Mouse (Mus musculus) kidney, adult 9 months (tissue): ENCODE results near the gene Csn1s2b.
"Not testable (repeated sequence)": the region's sequence is repeated elsewhere in the genome, so short reads cannot be mapped to it uniquely, and the experiment has no call there.

ENCODE experiments used
- DNase-seq: peaks from one replicate; pipeline ENCODE4 v3.0.0; 2022

Gene Csn1s2b

GRCm38 (mm10) chr5:87807782-87808181 is at the start of gene Csn1s2b:
Gene Csn1s2b (plus strand): TSS chr5:87808082.
- no peak for DNase-seq

DNA sequence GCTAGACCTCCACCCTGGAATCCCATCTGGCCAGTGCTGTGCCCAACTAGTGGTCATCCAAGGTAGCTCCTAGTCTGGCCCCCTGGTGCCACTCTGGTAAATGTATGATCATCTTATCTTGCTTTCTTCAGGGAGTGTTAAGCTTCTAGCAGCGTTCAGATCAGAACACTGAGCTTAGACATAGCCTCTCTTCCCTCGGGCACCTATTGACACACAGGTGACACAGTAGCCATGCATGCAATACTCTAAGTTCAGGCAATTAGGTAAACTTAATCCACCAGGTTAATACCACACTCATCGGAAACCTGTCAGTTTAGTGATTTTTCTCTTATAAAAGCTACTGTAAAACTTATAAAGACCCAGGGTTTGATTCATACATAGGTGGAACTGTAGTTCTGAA is 43.3 kb upstream of the Csn1s2b start:
- no peak for DNase-seq

- not testable (repeated sequence) for DNase-seq
Measured at GRCm38 (mm10) chr5:87772151-87772550, 35.7 kb upstream of the Csn1s2b start.

DNA sequence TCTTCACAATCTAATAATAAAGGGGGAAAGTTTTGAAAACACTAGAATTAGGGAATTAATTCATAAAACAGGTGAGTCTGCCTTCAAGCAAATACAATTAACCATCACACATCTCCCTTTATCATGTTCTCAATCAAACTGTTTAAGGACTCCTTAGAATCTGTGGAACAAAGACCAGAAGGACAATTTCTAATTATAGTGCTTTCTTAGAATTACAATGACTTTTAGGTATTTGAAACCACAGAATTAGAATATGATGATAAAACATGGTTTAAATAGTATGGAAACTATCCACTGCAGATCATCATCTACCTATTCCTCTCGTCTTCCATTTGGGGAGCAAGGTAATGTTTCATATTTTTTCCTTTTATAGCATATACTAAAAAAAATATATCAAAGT is 33.6 kb upstream of the Csn1s2b start, which contains the start of gene Csn1s2a:
Gene Csn1s2a, plus strand, starts transcription at position 301 of the 400 bp plus-strand sequence.
- DNase-seq, result no peak

DNA sequence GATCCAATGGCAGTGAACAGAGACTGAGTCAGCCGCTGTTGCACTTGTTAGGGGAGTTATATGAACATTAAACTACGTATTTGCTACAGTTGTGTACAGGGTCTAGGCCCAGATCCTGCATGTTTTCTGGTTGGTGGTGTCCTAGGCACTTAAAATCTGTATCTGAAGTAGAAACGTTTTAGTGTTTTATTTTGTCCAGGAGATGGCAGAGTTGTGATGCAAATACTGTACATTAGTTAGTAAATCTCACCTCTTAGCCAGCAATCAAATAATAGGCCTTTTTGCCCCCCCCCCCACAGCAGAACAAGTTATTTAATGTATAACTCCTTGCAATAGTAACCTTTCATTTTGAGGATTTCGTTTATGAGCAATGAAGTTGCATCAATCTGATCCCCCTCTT is 25.2 kb upstream of the Csn1s2b start:
- DNase-seq, result no peak

- DNase-seq, result no peak
Measured at GRCm38 (mm10) chr5:87809253-87809652, 1.4 kb downstream of the Csn1s2b start.

DNA sequence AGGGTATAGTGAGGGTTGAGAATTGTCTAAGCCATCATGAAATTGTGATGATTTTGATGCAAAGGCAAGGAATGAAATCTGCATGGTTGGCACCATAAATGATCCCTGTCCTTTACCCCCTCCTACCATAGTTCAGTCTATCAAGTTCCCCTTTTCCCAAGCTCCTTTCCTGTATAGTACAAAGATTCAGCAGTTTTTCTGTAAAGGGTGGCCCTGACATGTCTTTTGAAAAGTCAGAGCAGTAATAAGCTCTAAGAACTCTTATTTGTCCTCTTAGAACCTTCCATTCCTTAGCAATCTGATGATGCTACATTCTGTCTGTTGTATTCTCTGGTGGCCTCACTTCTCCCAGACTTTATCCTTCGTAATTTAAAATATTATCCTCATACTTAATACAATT is 17.5 kb downstream of the Csn1s2b start, which contains the start of gene Prr27:
Gene Prr27, plus strand, starts transcription at position 301 of the 400 bp plus-strand sequence.
- no peak for DNase-seq

GRCm38 (mm10) chr5:87855136-87855716 is 47.3 kb downstream of the Csn1s2b start:
- no peak for DNase-seq

- DNase-seq, result peak; percentile 18
Measured at GRCm38 (mm10) chr5:87870084-87870483, 62.2 kb downstream of the Csn1s2b start.

GRCm38 (mm10) chr5:87871423-87871822 is 63.5 kb downstream of the Csn1s2b start:
- DNase-seq, result no peak
